Mouse (Mus musculus) neural tube, embryonic 12.5 days (tissue): ENCODE measurements around the gene Pycr1. TPM values are rescaled to one million over a fixed set of nuclear protein-coding genes. Genes with fewer than 3 reads are reported as not detected.
A peak's percentile ranks its signal among the peaks of the same experiment; 100 is the strongest.

ENCODE experiments used
- ATAC-seq: fragments of 200-750 bp; cut with Nextera tagmentation; 2 replicates; pipeline ENCODE4 v1.8.0; 2017; ENCODE audit warnings: low read depth, mild to moderate bottlenecking, moderate TSS enrichment, moderate library complexity; ENCODE audit not compliant: low FRiP score
- H3K27ac ChIP-seq: fragments of 300-500 bp; sonication (generic); 2 replicates; pipeline ENCODE4 v1.5.1; 2016
- H3K27me3 ChIP-seq: fragments of 300-500 bp; sonication (generic); replicated peaks from 2 replicates; pipeline ENCODE4 v1.6.1; 2016; ENCODE audit warnings: mild to moderate bottlenecking
- H3K36me3 ChIP-seq: fragments of 300-500 bp; sonication (generic); 2 replicates; pipeline ENCODE4 v1.6.1; 2016; ENCODE audit warnings: mild to moderate bottlenecking
- H3K4me1 ChIP-seq: fragments of 300-500 bp; sonication (generic); 2 replicates; pipeline ENCODE4 v1.6.1; 2016
- H3K4me2 ChIP-seq: fragments of 300-500 bp; sonication (generic); replicated peaks from 2 replicates; pipeline ENCODE4 v1.6.1; 2016; ENCODE audit warnings: mild to moderate bottlenecking
- H3K4me3 ChIP-seq: fragments of 300-500 bp; sonication (generic); 2 replicates; pipeline ENCODE4 v1.5.1; 2016
- H3K9ac ChIP-seq: fragments of 300-500 bp; sonication (generic); 2 replicates; pipeline ENCODE4 v1.6.1; 2016; ENCODE audit warnings: mild to moderate bottlenecking
- H3K9me3 ChIP-seq: fragments of 300-500 bp; sonication (generic); 2 replicates; pipeline ENCODE4 v1.6.1; 2016; ENCODE audit warnings: mild to moderate bottlenecking
- WGBS: fragments of 180-500 bp; shearing (Covaris S2); methylation state at CpG from one replicate; pipeline ENCODE4 v1.1.7; 2016; 5-methylcytosine and 5-hydroxymethylcytosine counted together
- polyA plus RNA-seq: library from polyadenylated mRNA; unstranded; fragments of >200 nt; fragmentation: Nextera tagmentation; extraction: Ambion mirVana; gene quantifications from 2 replicates; pipeline ENCODE4 v1.2.1, GENCODE M21; 2016

Gene Pycr1
- polyA plus RNA-seq, 1 experiment from 2014 or later = 27.8 TPM

GRCm38 (mm10) chr11:120651872-120652271 lies 8.3 kb upstream of the Pycr1 start:
- WGBS = 83% methylated on average over 3 of the region's 3 CpGs
- Histone ChIP-seq H3K4me2 (no peak overlapping the region), H3K27ac (no peak overlapping the region), H3K9me3 (no peaks in the 10 kb centered on the region), H3K4me3 (no peak overlapping the region), H3K36me3 (no peaks in the 10 kb centered on the region), H3K4me1 (peaks cover 14% of the 10 kb centered on the region), H3K9ac (no peak overlapping the region), H3K27me3 (peaks cover 5% of the 10 kb centered on the region; the same call in 1 of the 2 replicates)
- no peak for ATAC-seq

DNA sequence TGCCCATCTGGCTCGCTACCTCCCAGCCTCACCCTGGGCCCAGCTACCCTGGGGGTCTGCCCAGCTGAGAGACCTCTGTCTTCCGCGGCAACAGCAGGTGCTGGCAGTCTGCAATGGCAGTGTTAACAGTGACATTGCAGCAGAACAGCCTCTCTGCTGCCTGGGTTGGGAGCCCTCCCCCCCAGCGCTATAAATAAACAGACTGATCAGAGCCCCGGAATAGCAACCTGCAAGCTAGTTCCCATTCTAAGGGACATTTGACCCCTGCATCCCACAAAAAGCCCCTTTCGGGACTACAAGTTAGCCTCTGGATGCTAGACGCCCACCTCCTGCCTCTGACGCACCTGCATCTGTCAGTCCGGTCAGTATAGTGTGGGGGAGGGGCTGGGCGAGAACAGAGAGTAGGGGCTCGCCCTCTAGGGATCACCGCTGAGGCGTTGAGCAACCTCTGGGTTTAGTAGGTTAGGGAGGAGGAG lies 4.5 kb upstream of the Pycr1 start, which contains the start of gene Myadml2:
Gene Myadml2 (minus strand): TSS at position 158 of the 476 bp plus-strand sequence.
- 6% methylated on average over 13 of the region's 13 CpGs for WGBS
- H3K9ac ChIP-seq = peak within 1 kb of the TSS; percentile 51
- no peaks in the 10 kb centered on the region for H3K36me3 ChIP-seq
- H3K4me2 ChIP-seq = peak within 1 kb of the TSS; percentile 57
- peaks cover 17% of the 10 kb centered on the region for H3K4me1 ChIP-seq
- peaks cover 5% of the 10 kb centered on the region; the same call in 1 of the 2 replicates for H3K27me3 ChIP-seq
- no peaks in the 10 kb centered on the region for H3K9me3 ChIP-seq
- H3K4me3 ChIP-seq = peak within 1 kb of the TSS; percentile 19
- ATAC-seq = no peak
- H3K27ac ChIP-seq = no peak within 1 kb of the TSS

GRCm38 (mm10) chr11:120647047-120647830 lies 3.7 kb upstream of the Pycr1 start:
- H3K9ac ChIP-seq = no peak overlapping the region; the same call in 1 of the 2 replicates
- H3K4me1 ChIP-seq = peaks cover 25% of the 10 kb centered on the region
- ATAC-seq = no peak
- no peaks in the 10 kb centered on the region for H3K36me3 ChIP-seq
- H3K4me2 ChIP-seq = peak overlapping the region; percentile 57
- no peak overlapping the region for H3K27ac ChIP-seq
- peaks cover 5% of the 10 kb centered on the region; the same call in 1 of the 2 replicates for H3K27me3 ChIP-seq
- peak overlapping the region; percentile 19; the same call in 1 of the 2 replicates for H3K4me3 ChIP-seq
- 82% methylated on average over 35 of the region's 35 CpGs for WGBS
- no peaks in the 10 kb centered on the region for H3K9me3 ChIP-seq

DNA sequence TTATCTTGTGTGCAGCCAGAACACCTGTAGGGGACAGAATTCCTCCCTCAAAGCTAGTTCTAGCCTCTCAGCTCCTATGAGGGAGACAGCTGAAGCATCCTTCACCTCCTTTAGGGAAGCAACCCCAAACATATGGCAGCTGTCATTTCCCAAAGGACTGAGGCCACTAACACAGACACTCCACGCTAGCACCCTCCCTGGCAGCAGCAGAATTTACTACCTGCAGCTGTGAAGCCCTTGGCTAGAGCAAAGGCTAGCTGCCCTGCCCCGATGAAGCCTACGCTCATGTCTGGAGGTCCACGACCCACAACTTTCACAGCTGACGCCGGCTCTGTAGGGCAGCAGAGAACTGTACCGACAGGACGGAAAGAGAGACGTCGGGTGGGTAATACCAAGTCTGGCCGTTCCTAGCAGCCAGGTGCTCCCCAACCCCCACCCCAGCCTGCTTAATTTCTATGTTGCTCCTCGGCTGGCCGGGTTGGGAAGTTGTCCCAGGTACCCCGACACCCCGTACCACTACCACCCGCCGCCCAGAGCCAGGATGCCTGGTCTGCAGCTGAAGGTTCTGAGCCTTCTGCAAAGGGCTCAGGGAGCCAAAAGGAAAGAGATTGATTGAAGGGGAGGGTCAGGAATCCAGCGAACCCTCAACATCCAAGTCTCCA lies 499 bp downstream of the Pycr1 start:
- Histone ChIP-seq H3K4me3 (peak overlapping the region; percentile 40), H3K4me1 (peaks cover 32% of the 10 kb centered on the region), H3K27ac (no peak overlapping the region), H3K36me3 (no peaks in the 10 kb centered on the region), H3K9ac (peak overlapping the region; percentile 58), H3K4me2 (peak overlapping the region; percentile 82), H3K9me3 (no peaks in the 10 kb centered on the region), H3K27me3 (peaks cover 12% of the 10 kb centered on the region; the same call in 1 of the 2 replicates)
- WGBS = 2% methylated on average over 18 of the region's 18 CpGs
- peak; percentile 65 for ATAC-seq

GRCm38 (mm10) chr11:120641869-120642268 lies 1.7 kb downstream of the Pycr1 start:
- no peaks in the 10 kb centered on the region for H3K9me3 ChIP-seq
- H3K4me1 ChIP-seq = peaks cover 21% of the 10 kb centered on the region
- no peak overlapping the region for H3K4me3 ChIP-seq
- H3K27ac ChIP-seq = no peak overlapping the region
- no peaks in the 10 kb centered on the region for H3K36me3 ChIP-seq
- no peak for ATAC-seq
- H3K4me2 ChIP-seq = peak overlapping the region; percentile 82
- 83% methylated on average over 8 of the region's 8 CpGs for WGBS
- 0 out of 2 replicates have a peak, but pooled peaks cover 6% of the 10 kb centered on the region for H3K27me3 ChIP-seq
- H3K9ac ChIP-seq = peak overlapping the region; percentile 33; the same call in 1 of the 2 replicates

DNA sequence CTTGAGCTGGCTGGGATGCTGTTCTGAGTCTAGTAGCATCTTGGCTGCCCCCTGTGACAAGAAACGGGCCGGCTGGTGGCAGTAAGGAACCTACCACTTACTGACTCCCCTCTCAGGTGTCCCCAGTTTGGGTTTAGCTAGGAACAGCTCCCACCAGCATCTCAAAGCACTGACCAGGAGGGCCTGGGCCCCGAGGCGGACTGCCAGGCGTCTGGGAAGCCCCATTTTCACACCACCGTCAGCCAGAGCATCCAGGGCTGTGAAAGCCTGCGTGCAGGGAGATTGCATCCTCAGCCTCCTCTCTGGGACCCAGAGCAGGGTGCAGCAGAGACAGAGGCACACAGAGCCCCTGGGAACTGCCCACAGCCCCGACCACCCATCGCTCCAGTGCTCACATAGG lies 2.3 kb downstream of the Pycr1 start:
- Histone ChIP-seq H3K9ac (peak overlapping the region; percentile 33), H3K4me1 (peaks cover 21% of the 10 kb centered on the region), H3K9me3 (no peaks in the 10 kb centered on the region), H3K27ac (no peak overlapping the region), H3K27me3 (0 out of 2 replicates have a peak, but pooled peaks cover 6% of the 10 kb centered on the region), H3K4me2 (peak overlapping the region; percentile 12; the same call in 1 of the 2 replicates), H3K36me3 (no peaks in the 10 kb centered on the region), H3K4me3 (no peak overlapping the region)
- 68% methylated on average over 9 of the region's 9 CpGs for WGBS
- no peak for ATAC-seq

- ATAC-seq = no peak
- H3K36me3 ChIP-seq = no peaks in the 10 kb centered on the region
- no peak overlapping the region for H3K9ac ChIP-seq
- H3K9me3 ChIP-seq = no peaks in the 10 kb centered on the region
- no peak overlapping the region for H3K4me2 ChIP-seq
- peaks cover 31% of the 10 kb centered on the region for H3K4me1 ChIP-seq
- H3K4me3 ChIP-seq = no peak overlapping the region
- H3K27ac ChIP-seq = no peak overlapping the region
- 85% methylated on average over 5 of the region's 5 CpGs for WGBS
- H3K27me3 ChIP-seq = no peaks in the 10 kb centered on the region
Observed at GRCm38 (mm10) chr11:120634810-120635209, 8.8 kb downstream of the Pycr1 start.

DNA sequence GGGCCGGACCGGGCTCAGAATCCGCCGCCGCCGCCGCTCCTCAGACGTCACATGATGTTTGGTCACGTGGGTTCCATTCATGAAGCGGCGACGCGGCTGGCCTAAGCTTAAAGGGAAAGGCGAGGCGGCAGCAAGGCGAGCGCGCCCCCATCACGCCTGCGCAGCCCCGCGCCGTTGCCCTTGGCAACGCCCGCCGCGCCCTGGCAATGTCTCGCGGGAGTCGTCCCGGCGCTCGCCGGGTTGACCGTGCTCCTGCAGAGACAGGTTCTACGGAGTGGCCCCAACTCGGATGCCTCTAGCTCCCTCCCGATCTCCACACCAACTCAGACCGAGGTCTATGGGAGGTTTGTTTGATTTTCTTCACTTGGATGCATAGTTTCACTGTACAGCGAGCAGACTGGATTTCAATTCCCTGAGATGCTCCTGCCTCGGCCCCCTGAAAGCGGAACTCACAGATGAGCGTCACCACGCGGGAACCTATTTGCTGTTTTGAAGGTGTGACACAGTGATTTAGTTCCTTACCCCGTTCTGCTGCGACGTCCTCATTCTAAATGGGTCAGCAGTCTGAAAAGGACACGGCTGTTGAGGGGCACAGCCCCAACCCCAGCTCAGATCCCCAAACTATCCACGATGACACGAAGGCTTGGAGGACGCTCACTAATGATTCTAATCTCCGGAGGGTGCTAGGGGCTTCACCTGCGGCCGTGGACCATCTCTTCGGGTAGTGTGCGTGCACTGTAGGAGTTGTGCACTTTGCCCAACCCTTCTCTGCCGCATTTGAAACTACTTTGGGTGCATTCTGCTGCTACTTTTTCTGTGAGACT lies 9.8 kb downstream of the Pycr1 start, which contains the start of gene Mafg:
Gene Mafg (minus strand): TSS at position 81 of the 824 bp plus-strand sequence.
- H3K27ac ChIP-seq = peak within 1 kb of the TSS; percentile 79
- H3K4me3 ChIP-seq = peak within 1 kb of the TSS; percentile 90
- peak within 1 kb of the TSS; percentile 97 for H3K4me2 ChIP-seq
- peaks cover 11% of the 10 kb centered on the region for H3K36me3 ChIP-seq
- H3K27me3 ChIP-seq = no peaks in the 10 kb centered on the region
- peaks cover 40% of the 10 kb centered on the region for H3K4me1 ChIP-seq
- peak within 1 kb of the TSS; percentile 95 for H3K9ac ChIP-seq
- WGBS = 10% methylated on average over 58 of the region's 58 CpGs
- ATAC-seq = peak; percentile 89
- no peaks in the 10 kb centered on the region for H3K9me3 ChIP-seq

DNA sequence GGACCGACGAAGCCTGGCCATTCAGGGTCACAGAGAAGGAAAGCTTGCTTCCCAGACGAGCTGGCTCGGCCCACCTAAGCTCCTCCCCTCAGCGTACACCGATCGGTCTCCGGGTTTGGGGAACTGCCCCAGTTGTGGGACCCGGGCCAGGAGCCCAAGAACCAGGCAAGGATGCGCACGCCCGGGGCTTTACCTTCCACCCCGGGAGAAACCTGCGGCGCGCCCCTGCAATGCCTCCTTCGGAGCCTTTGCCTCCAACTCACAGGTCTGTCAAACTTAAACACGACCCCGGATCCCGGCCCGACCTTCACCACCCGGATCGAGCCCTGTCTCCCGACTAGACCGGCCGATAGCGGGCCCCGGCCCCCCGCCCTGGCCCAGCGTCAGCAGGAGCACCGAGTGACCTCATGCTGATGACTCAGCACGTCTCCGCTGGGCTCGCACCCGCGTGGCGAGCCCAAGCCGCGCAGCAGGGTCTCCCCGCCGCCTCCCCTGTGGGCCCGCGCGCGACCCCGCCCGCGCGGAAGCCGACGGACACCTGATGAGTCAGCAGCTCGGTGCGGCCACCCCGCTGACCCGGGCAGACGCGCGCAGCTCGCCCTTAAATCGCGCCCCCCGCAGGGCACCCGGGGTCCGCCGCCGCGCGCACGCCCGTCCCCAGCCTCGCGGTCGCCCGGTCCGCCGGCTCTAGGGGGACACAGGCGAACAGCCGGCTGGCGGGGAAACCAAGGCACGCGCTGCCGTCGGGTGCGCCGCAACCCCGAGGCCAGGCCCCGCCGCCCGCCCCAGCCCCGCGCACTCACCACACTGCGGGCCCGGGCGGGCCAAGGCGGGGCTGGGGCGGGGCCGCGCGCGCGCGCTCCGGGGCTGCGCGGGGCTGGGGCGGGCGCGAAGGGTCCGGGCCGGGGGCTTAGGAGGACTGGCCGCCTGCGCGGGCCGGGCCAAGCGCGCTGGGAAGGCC lies 10.7 kb downstream of the Pycr1 start:
- H3K4me3 ChIP-seq = peak overlapping the region; percentile 90
- H3K27me3 ChIP-seq = no peaks in the 10 kb centered on the region
- under 1% methylated on average over 103 of the region's 116 CpGs for WGBS
- peaks cover 14% of the 10 kb centered on the region for H3K36me3 ChIP-seq
- no peaks in the 10 kb centered on the region for H3K9me3 ChIP-seq
- H3K4me2 ChIP-seq = peak overlapping the region; percentile 97
- ATAC-seq = peak; percentile 82
- H3K4me1 ChIP-seq = peaks cover 40% of the 10 kb centered on the region
- peak overlapping the region; percentile 95 for H3K9ac ChIP-seq
- peak overlapping the region; percentile 79 for H3K27ac ChIP-seq

DNA sequence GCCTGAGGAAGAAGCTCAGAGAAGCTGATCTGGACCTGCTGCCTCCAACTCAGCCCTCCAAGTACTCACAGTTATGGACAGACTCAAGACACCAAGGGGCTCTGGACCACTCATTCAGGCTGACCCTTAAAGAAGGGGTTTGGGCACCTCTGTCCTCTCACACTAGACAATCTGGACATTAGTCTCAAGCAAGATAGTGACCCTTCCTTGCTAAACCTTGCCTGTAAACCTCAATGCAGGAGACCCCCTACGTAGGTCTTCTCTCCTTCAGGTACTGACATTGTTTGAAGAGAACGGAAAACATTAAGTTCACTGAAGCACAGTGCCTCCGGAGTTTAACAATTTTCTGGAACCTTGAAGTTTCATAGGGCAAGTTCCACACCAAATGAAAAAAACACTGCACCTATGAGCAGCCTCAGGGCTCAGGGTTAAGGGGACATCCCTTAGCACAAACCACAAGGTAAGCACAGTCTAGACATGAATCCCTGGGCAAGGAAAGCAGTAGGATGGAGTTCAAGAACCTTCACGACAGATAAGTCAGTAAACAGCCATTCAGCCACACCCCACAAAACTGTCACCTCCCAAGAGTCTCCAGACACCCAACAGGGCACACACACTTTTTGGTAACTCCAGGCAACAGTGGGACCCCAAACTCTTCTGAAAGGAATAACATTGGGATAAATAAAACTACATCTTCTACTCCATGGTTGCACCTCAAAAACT lies 11.7 kb downstream of the Pycr1 start:
- Histone ChIP-seq H3K27ac (no peak overlapping the region), H3K27me3 (no peaks in the 10 kb centered on the region), H3K4me1 (peaks cover 40% of the 10 kb centered on the region), H3K4me3 (peak overlapping the region; percentile 90), H3K4me2 (peak overlapping the region; percentile 97), H3K9ac (peak overlapping the region; percentile 95), H3K36me3 (peaks cover 23% of the 10 kb centered on the region), H3K9me3 (no peaks in the 10 kb centered on the region)
- no peak for ATAC-seq
- 69% methylated on average over 4 of the region's 4 CpGs for WGBS
